Mouse (Mus musculus): ENCODE data around the gene 9330182O14Rik. TPM values are rescaled to one million over a fixed set of nuclear protein-coding genes. Genes with fewer than 3 reads are reported as not detected.
A peak's percentile ranks its signal among the peaks of the same experiment; 100 is the strongest.

Gene 9330182O14Rik
- polyA plus RNA-seq, 1 experiment from 2014 or later = not detected

- 71% methylated on average over 6 of the region's 6 CpGs for WGBS (ENCODE audit: insufficient replicate concordance)
- Histone ChIP-seq H3K27me3 (no peaks in the 10 kb centered on the region), H3K36me3 (no peaks in the 10 kb centered on the region), H3K9ac (no peak overlapping the region), H3K4me3 (replicated peaks) (no peak overlapping the region), H3K4me1 (replicated peaks) (no peaks in the 10 kb centered on the region), H3K9me3 (replicated peaks) (no peaks in the 10 kb centered on the region), H3K4me2 (no peak overlapping the region), H3K27ac (no peak overlapping the region)
- no peak for ATAC-seq (ENCODE audit: low read depth)
- no peak for DNase-seq
These were observed 23.5 kb downstream of the 9330182O14Rik start for GRCm38 (mm10) chr15:40157683-40158082.

- Histone ChIP-seq H3K9ac (no peak overlapping the region), H3K4me3 (replicated peaks) (no peak overlapping the region), H3K4me2 (no peak overlapping the region), H3K27me3 (no peaks in the 10 kb centered on the region), H3K27ac (no peak overlapping the region), H3K4me1 (replicated peaks) (no peaks in the 10 kb centered on the region), H3K36me3 (no peaks in the 10 kb centered on the region), H3K9me3 (replicated peaks) (no peaks in the 10 kb centered on the region)
- DNase-seq (peak; percentile 5), ATAC-seq (ENCODE audit: low read depth) (no peak)
- WGBS (ENCODE audit: insufficient replicate concordance) = 24% methylated on average over 9 of the region's 9 CpGs
These were observed 32.6 kb downstream of the 9330182O14Rik start for GRCm38 (mm10) chr15:40166560-40167275.

GRCm38 (mm10) chr15:40167276-40168139 is 33.3 kb downstream of the 9330182O14Rik start:
- DNase-seq = no peak

DNA sequence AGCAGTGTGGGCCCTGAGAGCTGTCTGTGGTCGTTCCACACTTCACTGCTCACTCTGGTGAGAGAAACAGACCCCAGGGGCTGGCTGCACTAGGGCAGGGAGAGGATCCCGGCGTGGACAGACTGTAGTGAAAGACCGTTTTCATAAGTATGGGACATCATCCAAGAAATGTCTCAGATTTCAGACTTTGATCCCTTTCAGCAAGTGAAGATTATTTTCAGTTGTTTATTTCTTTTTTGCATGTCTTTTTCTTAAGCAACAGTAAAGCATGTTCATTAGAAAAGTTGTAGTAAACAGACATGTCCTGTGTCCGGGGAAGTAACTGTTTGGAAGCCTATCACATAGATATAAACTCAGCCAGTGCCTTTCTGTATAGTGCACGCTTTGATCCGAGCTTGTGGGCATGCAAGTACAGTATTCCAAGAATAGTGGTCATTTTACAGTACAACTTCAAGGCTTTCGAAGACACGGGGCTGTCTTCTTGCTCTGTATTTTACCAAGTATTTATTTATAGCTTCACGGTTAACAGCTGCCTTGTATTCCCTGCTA is 34.0 kb downstream of the 9330182O14Rik start:
- 48% methylated on average over 10 of the region's 10 CpGs for WGBS (ENCODE audit: insufficient replicate concordance)
- Histone ChIP-seq H3K27ac (no peak overlapping the region), H3K9me3 (replicated peaks) (no peaks in the 10 kb centered on the region), H3K27me3 (no peaks in the 10 kb centered on the region), H3K4me1 (replicated peaks) (no peaks in the 10 kb centered on the region), H3K36me3 (no peaks in the 10 kb centered on the region), H3K4me2 (no peak overlapping the region), H3K4me3 (replicated peaks) (no peak overlapping the region), H3K9ac (no peak overlapping the region)
- DNase-seq (no peak), ATAC-seq (ENCODE audit: low read depth) (no peak)

More at GRCm38 (mm10) chr15:40167276-40168139, 33.3 kb downstream of the 9330182O14Rik start:
- Histone ChIP-seq H3K9me3 (replicated peaks) (no peaks in the 10 kb centered on the region), H3K36me3 (no peaks in the 10 kb centered on the region), H3K27ac (no peak overlapping the region), H3K4me3 (replicated peaks) (no peak overlapping the region), H3K4me1 (replicated peaks) (no peaks in the 10 kb centered on the region), H3K4me2 (no peak overlapping the region), H3K27me3 (no peaks in the 10 kb centered on the region), H3K9ac (no peak overlapping the region)
- 43% methylated on average over 26 of the region's 26 CpGs for WGBS (ENCODE audit: insufficient replicate concordance)
- ATAC-seq (ENCODE audit: low read depth) = no peak

- no peaks in the 10 kb centered on the region for H3K4me1 ChIP-seq (replicated peaks)
- no peak overlapping the region for H3K27ac ChIP-seq
- H3K4me2 ChIP-seq = no peak overlapping the region
- WGBS (ENCODE audit: insufficient replicate concordance) = 71% methylated on average over 5 of the region's 5 CpGs
- H3K27me3 ChIP-seq = no peaks in the 10 kb centered on the region
- H3K9ac ChIP-seq = no peak overlapping the region
- H3K9me3 ChIP-seq (replicated peaks) = no peaks in the 10 kb centered on the region
- no peaks in the 10 kb centered on the region for H3K36me3 ChIP-seq
- ATAC-seq (ENCODE audit: low read depth) (no peak), DNase-seq (no peak)
- H3K4me3 ChIP-seq (replicated peaks) = no peak overlapping the region
These were observed 34.9 kb downstream of the 9330182O14Rik start for GRCm38 (mm10) chr15:40169061-40169460.

GRCm38 (mm10) chr15:40169705-40170104 is 35.5 kb downstream of the 9330182O14Rik start:
- Histone ChIP-seq H3K4me1 (replicated peaks) (no peaks in the 10 kb centered on the region), H3K9ac (no peak overlapping the region), H3K4me2 (no peak overlapping the region), H3K4me3 (replicated peaks) (no peak overlapping the region), H3K27ac (no peak overlapping the region), H3K27me3 (no peaks in the 10 kb centered on the region), H3K9me3 (replicated peaks) (no peaks in the 10 kb centered on the region), H3K36me3 (no peaks in the 10 kb centered on the region)
- ATAC-seq (ENCODE audit: low read depth) (no peak), DNase-seq (no peak)
- 46% methylated on average over 13 of the region's 13 CpGs for WGBS (ENCODE audit: insufficient replicate concordance)

GRCm38 (mm10) chr15:40179423-40179822 is 45.3 kb downstream of the 9330182O14Rik start:
- no peak overlapping the region for H3K9ac ChIP-seq
- WGBS (ENCODE audit: insufficient replicate concordance) = 23% methylated on average over 2 of the region's 2 CpGs
- H3K27ac ChIP-seq = no peak overlapping the region
- no peak overlapping the region for H3K4me3 ChIP-seq (replicated peaks)
- DNase-seq (no peak), ATAC-seq (ENCODE audit: low read depth) (no peak)
- H3K9me3 ChIP-seq (replicated peaks) = no peaks in the 10 kb centered on the region
- H3K4me2 ChIP-seq = no peak overlapping the region
- no peaks in the 10 kb centered on the region for H3K4me1 ChIP-seq (replicated peaks)
- no peaks in the 10 kb centered on the region for H3K27me3 ChIP-seq
- no peaks in the 10 kb centered on the region for H3K36me3 ChIP-seq

DNA sequence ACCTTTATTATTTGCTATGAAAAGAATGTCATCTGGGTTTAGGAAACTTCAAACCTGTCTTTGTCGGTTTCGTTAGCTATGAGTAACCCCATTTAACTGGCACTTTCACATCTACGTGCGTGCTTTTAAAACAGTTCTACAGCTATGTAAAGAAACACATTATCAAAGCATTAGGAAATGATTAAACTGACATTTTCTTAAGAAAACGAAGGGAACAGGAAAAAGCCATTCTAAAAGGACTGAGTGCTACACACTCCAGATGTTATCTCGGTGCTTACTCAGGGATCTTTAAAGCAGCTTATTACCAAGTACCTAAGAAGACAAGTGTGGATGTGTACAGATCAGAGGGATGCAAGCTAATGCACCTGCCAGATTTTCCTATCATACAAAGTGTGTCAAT is 52.9 kb downstream of the 9330182O14Rik start:
- no peak for ATAC-seq (ENCODE audit: low read depth)
- no peaks in the 10 kb centered on the region for H3K4me1 ChIP-seq (replicated peaks)
- WGBS (ENCODE audit: insufficient replicate concordance) = 57% methylated on average over 6 of the region's 6 CpGs
- no peak overlapping the region for H3K9ac ChIP-seq
- no peak for DNase-seq
- no peak overlapping the region for H3K27ac ChIP-seq
- no peaks in the 10 kb centered on the region for H3K36me3 ChIP-seq
- H3K4me2 ChIP-seq = no peak overlapping the region
- H3K4me3 ChIP-seq (replicated peaks) = no peak overlapping the region
- H3K27me3 ChIP-seq = no peaks in the 10 kb centered on the region
- H3K9me3 ChIP-seq (replicated peaks) = no peaks in the 10 kb centered on the region

Small RNAs within 50 kb of the gene (microRNA-seq; reads per million reads assigned to microRNA genes)
- gene Gm25958 = not detected
